Mouse (Mus musculus) kidney, postnatal 0 days (tissue): ENCODE data around the gene Rala. TPM values are rescaled to one million over a fixed set of nuclear protein-coding genes. Genes with fewer than 3 reads are reported as not detected.
A peak's percentile ranks its signal among the peaks of the same experiment; 100 is the strongest.

Experiments
- ATAC-seq: fragments of 200-750 bp; cut with Nextera tagmentation; replicated peaks from 2 replicates; pipeline ENCODE4 v1.8.0; 2017; ENCODE audit warnings: low read depth, moderate number of reproducible peaks, moderate TSS enrichment, moderate library complexity; ENCODE audit not compliant: low FRiP score
- DNase-seq: peaks from one replicate; pipeline ENCODE4 v3.0.0-alpha.2; 2016; ENCODE audit warnings: low spot score
- H3K27ac ChIP-seq: fragments of 300-500 bp; sonication (generic); 2 replicates; pipeline ENCODE4 v1.5.1; 2014; ENCODE audit warnings: mild to moderate bottlenecking
- H3K27me3 ChIP-seq: fragments of 300-500 bp; sonication (generic); 2 replicates; pipeline ENCODE4 v1.6.1; 2014; ENCODE audit warnings: low read length, mixed read lengths; ENCODE audit not compliant: insufficient read depth
- H3K36me3 ChIP-seq: fragments of 300-500 bp; sonication (generic); 2 replicates; pipeline ENCODE4 v1.6.1; 2014; ENCODE audit warnings: low read length, mixed read lengths; ENCODE audit not compliant: insufficient read depth
- H3K4me1 ChIP-seq: fragments of 300-500 bp; sonication (generic); replicated peaks from 2 replicates; pipeline ENCODE4 v1.6.1; 2014; ENCODE audit warnings: antibody characterized with exemption, low read length, mixed read lengths; ENCODE audit not compliant: insufficient read depth
- H3K4me2 ChIP-seq: fragments of 300-500 bp; sonication (generic); 2 replicates; pipeline ENCODE4 v1.6.1; 2014; ENCODE audit warnings: mild to moderate bottlenecking, low read length, moderate library complexity, mixed read lengths
- H3K4me3 ChIP-seq: fragments of 300-500 bp; sonication (generic); replicated peaks from 2 replicates; pipeline ENCODE4 v1.5.1; 2014; ENCODE audit warnings: low read depth, low read length
- H3K9ac ChIP-seq: fragments of 300-500 bp; sonication (generic); 2 replicates; pipeline ENCODE4 v1.6.1; 2014; ENCODE audit warnings: low read depth, low read length
- H3K9me3 ChIP-seq: fragments of 300-500 bp; sonication (generic); replicated peaks from 2 replicates; pipeline ENCODE4 v1.6.1; 2016; ENCODE audit warnings: low read length, inconsistent platforms, mixed read lengths
- CTCF ChIP-seq: IDR thresholded peaks from 2 replicates; pipeline ENCODE4 v1.5.1; 2016; ENCODE audit warnings: antibody characterized with exemption, low read depth, mild to moderate bottlenecking, moderate library complexity
- WGBS: fragments of 180-500 bp; shearing (Covaris S2); extraction: QIAGEN DNeasy Blood & Tissue Kit; methylation state at CpG from one replicate; pipeline ENCODE4 v1.1.7; 2014; 5-methylcytosine and 5-hydroxymethylcytosine counted together
- polyA plus RNA-seq: library from polyadenylated mRNA; unstranded; fragments of >200 nt; fragmentation: Nextera tagmentation; extraction: Ambion mirVana; gene quantifications from 2 replicates; pipeline ENCODE4 v1.2.1, GENCODE M21; 2015

Rala gene
- polyA plus RNA-seq, 1 experiment from 2014 or later: 102 TPM

- no peaks in the 10 kb centered on the region for H3K9me3 ChIP-seq
- H3K27me3 ChIP-seq: no peaks in the 10 kb centered on the region
- H3K27ac ChIP-seq: no peak overlapping the region
- H3K36me3 ChIP-seq: no peaks in the 10 kb centered on the region
- H3K9ac ChIP-seq: no peak overlapping the region
- peak; percentile 80 for TF ChIP-seq CTCF
- peak; percentile 86 for DNase-seq
- ATAC-seq: no peak; the same call in 1 of the 2 replicates
- H3K4me2 ChIP-seq: no peak overlapping the region
- no peaks in the 10 kb centered on the region; the same call in 1 of the 2 replicates for H3K4me1 ChIP-seq
- H3K4me3 ChIP-seq: no peak overlapping the region
- WGBS: 33% methylated on average over 4 of the region's 4 CpGs
Observed at GRCm38 (mm10) chr13:17838484-17838851, 105.6 kb downstream of the Rala start.

GRCm38 (mm10) chr13:17837610-17838483 is 106.2 kb downstream of the Rala start:
- peak; percentile 82 for TF ChIP-seq CTCF

GRCm38 (mm10) chr13:17836808-17837207 is 107.2 kb downstream of the Rala start:
- no peaks in the 10 kb centered on the region for H3K36me3 ChIP-seq
- no peak for DNase-seq
- WGBS: 81% methylated on average over 7 of the region's 7 CpGs

More at GRCm38 (mm10) chr13:17837610-17838483, 106.2 kb downstream of the Rala start:
- DNase-seq: peak; percentile 83
- peak; percentile 69 for ATAC-seq
- H3K4me3 ChIP-seq: no peak overlapping the region
- no peaks in the 10 kb centered on the region for H3K9me3 ChIP-seq
- H3K9ac ChIP-seq: no peak overlapping the region
- 40% methylated on average over 16 of the region's 16 CpGs for WGBS
- H3K4me2 ChIP-seq: no peak overlapping the region
- H3K27ac ChIP-seq: no peak overlapping the region
- H3K4me1 ChIP-seq: no peaks in the 10 kb centered on the region; the same call in 1 of the 2 replicates
- no peaks in the 10 kb centered on the region for H3K27me3 ChIP-seq
- H3K36me3 ChIP-seq: no peaks in the 10 kb centered on the region

GRCm38 (mm10) chr13:17832940-17833339 is 111.1 kb downstream of the Rala start:
- no peak overlapping the region for H3K4me2 ChIP-seq
- DNase-seq (no peak), ATAC-seq (no peak)
- H3K36me3 ChIP-seq: no peaks in the 10 kb centered on the region
- 67% methylated on average over 3 of the region's 3 CpGs for WGBS
- no peaks in the 10 kb centered on the region for H3K27me3 ChIP-seq
- H3K9me3 ChIP-seq: no peaks in the 10 kb centered on the region
- H3K9ac ChIP-seq: no peak overlapping the region
- H3K4me3 ChIP-seq: no peak overlapping the region
- H3K4me1 ChIP-seq: no peaks in the 10 kb centered on the region
- TF ChIP-seq CTCF: no peak
- H3K27ac ChIP-seq: no peak overlapping the region

More at GRCm38 (mm10) chr13:17836808-17837207, 107.2 kb downstream of the Rala start:
- no peak overlapping the region for H3K4me2 ChIP-seq
- H3K4me1 ChIP-seq: no peaks in the 10 kb centered on the region; the same call in 1 of the 2 replicates
- TF ChIP-seq CTCF: no peak
- H3K27me3 ChIP-seq: no peaks in the 10 kb centered on the region
- no peak overlapping the region for H3K4me3 ChIP-seq
- no peaks in the 10 kb centered on the region for H3K9me3 ChIP-seq
- H3K27ac ChIP-seq: no peak overlapping the region
- ATAC-seq: no peak
- H3K9ac ChIP-seq: no peak overlapping the region

Other genes with a start within 250 kb of the Rala start
- gene Mplkip, start 249.0 kb downstream of the Rala start, polyA plus RNA-seq: 52.7 and 58.7 TPM in 2 replicates
- 33.1 and 35.4 TPM in 2 replicates for gene Sugct, start 248.7 kb downstream of the Rala start, polyA plus RNA-seq
- gene Cdk13, start 139.1 kb downstream of the Rala start, polyA plus RNA-seq: 14.0 and 16.2 TPM in 2 replicates
- 71.1 and 71.4 TPM in 2 replicates for gene Yae1d1, start 49.1 kb upstream of the Rala start, polyA plus RNA-seq